Mouse (Mus musculus) intestine, postnatal 0 days (tissue): ENCODE data around the gene Anapc11. TPM values are rescaled to one million over a fixed set of nuclear protein-coding genes. Genes with fewer than 3 reads are reported as not detected.
A peak's percentile ranks its signal among the peaks of the same experiment; 100 is the strongest.

Experiments used
- ATAC-seq: fragments of 200-750 bp; cut with Nextera tagmentation; 2 replicates; pipeline ENCODE4 v1.8.0; 2017; ENCODE audit warnings: mild to moderate bottlenecking, moderate TSS enrichment, moderate library complexity
- H3K27ac ChIP-seq: fragments of 300-500 bp; sonication (generic); 2 replicates; pipeline ENCODE4 v1.5.1; 2014; ENCODE audit warnings: mild to moderate bottlenecking, low read depth, low read length, moderate library complexity
- H3K27me3 ChIP-seq: fragments of 300-500 bp; sonication (generic); replicated peaks from 2 replicates; pipeline ENCODE4 v1.6.1; 2014; ENCODE audit warnings: low read length, mixed read lengths; ENCODE audit not compliant: control insufficient read depth, insufficient read depth
- H3K36me3 ChIP-seq: fragments of 300-500 bp; sonication (generic); 2 replicates; pipeline ENCODE4 v1.6.1; 2014; ENCODE audit warnings: mild to moderate bottlenecking, moderate library complexity; ENCODE audit not compliant: control insufficient read depth, insufficient read depth
- H3K4me1 ChIP-seq: fragments of 300-500 bp; sonication (generic); replicated peaks from 2 replicates; pipeline ENCODE4 v1.6.1; 2014; ENCODE audit warnings: antibody characterized with exemption, low read length, mixed read lengths; ENCODE audit not compliant: control insufficient read depth, insufficient read depth
- H3K4me2 ChIP-seq: fragments of 300-500 bp; sonication (generic); replicated peaks from 2 replicates; pipeline ENCODE4 v1.6.1; 2014; ENCODE audit warnings: low read depth, mild to moderate bottlenecking, moderate library complexity
- H3K4me3 ChIP-seq: fragments of 300-500 bp; sonication (generic); 2 replicates; pipeline ENCODE4 v1.5.1; 2014; ENCODE audit warnings: low read depth, low read length
- H3K9ac ChIP-seq: fragments of 300-500 bp; sonication (generic); 2 replicates; pipeline ENCODE4 v1.6.1; 2014; ENCODE audit warnings: mild to moderate bottlenecking, low read depth, low read length
- H3K9me3 ChIP-seq: fragments of 300-500 bp; sonication (generic); 2 replicates; pipeline ENCODE4 v1.6.1; 2016; ENCODE audit warnings: mixed run types; ENCODE audit not compliant: control insufficient read depth
- CTCF ChIP-seq: sonication (generic); IDR thresholded peaks from 2 replicates; pipeline ENCODE4 v1.5.1; 2016; ENCODE audit warnings: low read depth, mild to moderate bottlenecking, control low read depth, antibody characterized with exemption, moderate library complexity
- WGBS: fragments of 180-500 bp; shearing (Covaris S2); extraction: QIAGEN DNeasy Blood & Tissue Kit; methylation state at CpG from one replicate; pipeline ENCODE4 v1.1.7; 2014; 5-methylcytosine and 5-hydroxymethylcytosine counted together
- polyA plus RNA-seq: library from polyadenylated mRNA; unstranded; fragments of >200 nt; fragmentation: Nextera tagmentation; extraction: Ambion mirVana; gene quantifications from 2 replicates; pipeline ENCODE4 v1.2.1, GENCODE M21; 2015

Gene Anapc11
- polyA plus RNA-seq, result 107 and 108 TPM in 2 replicates

DNA sequence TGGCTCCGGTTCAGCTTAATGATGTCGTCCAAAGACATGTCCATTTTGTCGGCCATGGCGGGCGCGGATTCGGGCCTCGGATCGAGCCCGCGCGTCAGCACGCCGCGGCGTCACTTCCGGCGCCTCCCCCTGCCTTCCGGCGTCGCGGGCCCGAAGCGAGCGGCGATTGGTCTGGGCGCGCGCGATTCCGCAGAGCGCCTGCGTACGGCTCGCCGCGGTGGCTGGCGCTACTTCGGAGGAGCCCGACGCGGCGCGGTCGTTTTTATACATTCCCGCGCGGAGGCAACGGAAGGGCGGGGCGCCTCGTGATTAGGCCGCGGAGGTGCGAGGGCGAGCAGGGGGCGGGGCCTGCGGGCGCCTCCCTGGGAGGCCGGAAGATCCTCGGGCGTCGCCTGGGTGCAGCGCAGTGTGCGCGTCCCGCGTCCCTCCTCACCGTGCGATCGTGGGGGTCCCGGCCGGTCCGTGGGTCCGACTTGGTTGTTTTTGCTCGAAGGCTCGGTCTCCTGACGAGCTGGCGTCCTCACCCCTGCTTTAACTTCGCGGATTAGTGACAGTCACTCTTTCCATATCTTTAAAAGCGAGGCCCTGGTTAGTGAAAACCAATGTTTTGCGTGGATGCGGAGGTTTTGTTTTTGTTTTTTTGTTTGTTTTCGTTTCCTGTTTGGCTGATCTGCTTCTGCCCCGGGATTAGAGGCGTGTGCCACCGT lies at the start of gene Anapc11, which contains the start of gene Alyref:
Gene Anapc11 (plus strand): TSS at position 139 of the 707 bp plus-strand sequence.
Gene Alyref (minus strand): TSS at position 83 of the 707 bp plus-strand sequence.
- WGBS, result under 1% methylated on average over 87 of the region's 88 CpGs

GRCm38 (mm10) chr11:120548786-120549167 lies 49.4 kb upstream of the Anapc11 start:
- ATAC-seq, result no peak
- H3K9ac ChIP-seq, result peak overlapping the region; percentile 86
- H3K4me1 ChIP-seq, result peaks cover 16% of the 10 kb centered on the region; the same call in 1 of the 2 replicates
- no peak for TF ChIP-seq CTCF
- H3K4me3 ChIP-seq, result peak overlapping the region; percentile 75
- no peaks in the 10 kb centered on the region for H3K27me3 ChIP-seq
- no peaks in the 10 kb centered on the region for H3K9me3 ChIP-seq
- WGBS, result 6% methylated on average over 7 of the region's 7 CpGs
- H3K4me2 ChIP-seq, result peak overlapping the region; percentile 73
- H3K36me3 ChIP-seq, result peaks cover 11% of the 10 kb centered on the region; the same call in 1 of the 2 replicates
- H3K27ac ChIP-seq, result peak overlapping the region; percentile 98

More for the DNA sequence above, at the start of gene Anapc11, which contains the start of gene Alyref:
- TF ChIP-seq CTCF, result no peak; the same call in 1 of the 2 replicates
- 0 out of 2 replicates have a peak, but pooled peaks cover 6% of the 10 kb centered on the region for H3K4me1 ChIP-seq
- no peaks in the 10 kb centered on the region for H3K27me3 ChIP-seq
- no peaks in the 10 kb centered on the region for H3K9me3 ChIP-seq
- H3K9ac ChIP-seq, result peak within 1 kb of the TSS; percentile 97
- H3K27ac ChIP-seq, result peak within 1 kb of the TSS; percentile 94
- peak within 1 kb of the TSS; percentile 77 for H3K4me2 ChIP-seq
- peak; percentile 99 for ATAC-seq
- peaks cover 43% of the 10 kb centered on the region for H3K36me3 ChIP-seq
- peak within 1 kb of the TSS; percentile 65 for H3K4me3 ChIP-seq

GRCm38 (mm10) chr11:120549168-120549945 lies 48.9 kb upstream of the Anapc11 start, which contains the start of gene Mcrip1:
Gene Mcrip1, minus strand, starts transcription at chr11:120549727.
- ATAC-seq, result peak; percentile 84
- H3K4me2 ChIP-seq, result peak within 1 kb of the TSS; percentile 73
- H3K27me3 ChIP-seq, result no peaks in the 10 kb centered on the region
- peak within 1 kb of the TSS; percentile 98 for H3K27ac ChIP-seq
- whole genome bisulfite sequencing, result under 1% methylated on average over 54 of the region's 87 CpGs
- TF ChIP-seq CTCF, result no peak
- peak within 1 kb of the TSS; percentile 75 for H3K4me3 ChIP-seq
- peaks cover 16% of the 10 kb centered on the region; the same call in 1 of the 2 replicates for H3K4me1 ChIP-seq
- H3K9ac ChIP-seq, result peak within 1 kb of the TSS; percentile 86
- no peaks in the 10 kb centered on the region for H3K9me3 ChIP-seq
- H3K36me3 ChIP-seq, result peaks cover 6% of the 10 kb centered on the region; the same call in 1 of the 2 replicates

- no peaks in the 10 kb centered on the region for H3K27me3 ChIP-seq
- peak overlapping the region; percentile 98 for H3K27ac ChIP-seq
- 63% methylated on average over 11 of the region's 11 CpGs for WGBS
- peak overlapping the region; percentile 75 for H3K4me3 ChIP-seq
- peak overlapping the region; percentile 86; the same call in 1 of the 2 replicates for H3K9ac ChIP-seq
- H3K9me3 ChIP-seq, result no peaks in the 10 kb centered on the region
- H3K4me2 ChIP-seq, result peak overlapping the region; percentile 73
- TF ChIP-seq CTCF, result no peak
- no peaks in the 10 kb centered on the region; the same call in 1 of the 2 replicates for H3K36me3 ChIP-seq
- peaks cover 16% of the 10 kb centered on the region; the same call in 1 of the 2 replicates for H3K4me1 ChIP-seq
- ATAC-seq, result no peak
Observed at GRCm38 (mm10) chr11:120549986-120550809, 48.0 kb upstream of the Anapc11 start.

GRCm38 (mm10) chr11:120550810-120551440 lies 47.3 kb upstream of the Anapc11 start, which contains the start of gene Ppp1r27:
Gene Ppp1r27, minus strand, starts transcription at chr11:120551132.
- H3K4me1 ChIP-seq, result peaks cover 16% of the 10 kb centered on the region; the same call in 1 of the 2 replicates
- peak within 1 kb of the TSS; percentile 75 for H3K4me3 ChIP-seq
- TF ChIP-seq CTCF, result no peak
- no peaks in the 10 kb centered on the region for H3K9me3 ChIP-seq
- H3K4me2 ChIP-seq, result peak within 1 kb of the TSS; percentile 73
- H3K27me3 ChIP-seq, result no peaks in the 10 kb centered on the region
- WGBS, result 94% methylated on average over 28 of the region's 28 CpGs
- no peaks in the 10 kb centered on the region; the same call in 1 of the 2 replicates for H3K36me3 ChIP-seq
- ATAC-seq, result no peak
- H3K27ac ChIP-seq, result peak within 1 kb of the TSS; percentile 98
- peak within 1 kb of the TSS; percentile 86; the same call in 1 of the 2 replicates for H3K9ac ChIP-seq
